Mouse (Mus musculus): ENCODE results near the gene Zfp62. TPM values are rescaled to one million over a fixed set of nuclear protein-coding genes. Genes with fewer than 3 reads are reported as not detected.
"Not testable (repeated sequence)": the region's sequence is repeated elsewhere in the genome, so short reads cannot be mapped to it uniquely, and the experiment has no call there.

Gene Zfp62
- total RNA-seq (2021) = 10 to 100 TPM; 28.2 to 35.5 TPM
- long read RNA-seq, experiment 1, full-length matches to known transcripts = 5 of 6 reads
- long read RNA-seq, experiment 1, partial matches to known transcripts = 0 of 6 reads
- long read RNA-seq, experiment 1, other reads (novel, unspliced or antisense) = 1 of 6 reads
- long read RNA-seq, experiment 2, full-length matches to known transcripts = 12 of 15 reads
- long read RNA-seq, experiment 2, partial matches to known transcripts = 0 of 15 reads
- long read RNA-seq, experiment 2, other reads (novel, unspliced or antisense) = 3 of 15 reads

DNA sequence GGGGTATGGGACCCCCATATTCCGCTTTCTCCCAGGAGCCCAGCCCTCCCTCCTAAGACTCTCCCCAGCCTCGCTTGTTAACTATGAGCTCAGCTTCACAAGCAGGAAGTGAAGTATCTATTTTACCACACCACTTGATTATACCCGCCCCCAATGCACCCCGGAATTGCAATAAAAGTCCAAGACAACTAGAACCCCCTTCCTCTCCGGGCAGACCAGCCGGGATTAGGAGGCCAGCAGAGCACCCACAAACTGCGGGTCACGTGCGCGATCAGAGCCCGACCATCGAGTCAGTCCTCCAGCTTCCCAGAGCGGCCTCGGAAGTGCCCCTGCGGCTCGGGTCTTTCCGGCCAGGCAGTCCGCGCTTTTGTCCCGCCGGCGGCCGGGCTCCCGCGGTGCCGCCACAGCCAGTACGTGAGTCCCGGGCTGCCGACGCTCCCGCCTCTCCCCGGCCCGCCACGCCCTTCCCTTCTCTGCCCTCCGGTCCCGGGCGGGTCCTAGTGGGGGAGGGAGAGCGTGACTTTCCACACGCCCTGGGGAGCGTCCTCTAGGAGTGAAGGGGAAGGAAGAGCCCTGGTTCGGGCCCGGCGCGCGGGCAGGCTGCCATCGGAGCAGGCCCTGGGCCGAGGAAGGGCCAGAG is at the start of gene Zfp62:
Gene Zfp62 (plus strand): TSS at position 164 of the 640 bp plus-strand sequence.
- peak; percentile 91 to 93 for DNase-seq (ENCODE audit: low spot score in 2 of 2)

DNA sequence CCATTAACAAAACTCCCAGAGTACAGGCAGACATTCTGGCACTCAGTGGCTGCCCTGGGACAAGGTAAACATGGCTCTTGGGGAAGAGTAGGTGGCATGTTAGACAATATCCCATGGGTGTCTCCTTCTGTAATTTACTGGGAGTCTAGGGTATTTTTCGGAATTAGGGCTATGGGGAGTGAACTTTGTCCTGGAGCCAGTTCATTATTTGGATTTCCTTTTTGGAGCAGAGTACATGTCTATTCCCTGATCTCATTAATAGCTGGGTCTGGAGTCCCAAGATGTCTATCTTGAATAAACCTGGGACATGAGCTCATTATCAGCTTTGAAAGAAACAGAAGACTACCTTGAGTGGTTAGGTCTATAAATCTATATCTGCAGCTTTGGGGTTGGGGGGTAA is 49.0 kb upstream of the Zfp62 start, which contains the start of gene Olfr1394:
Gene Olfr1394 (plus strand): TSS at position 301 of the 400 bp plus-strand sequence.
- no peak for DNase-seq (ENCODE audit: low spot score in 2 of 2)

DNA sequence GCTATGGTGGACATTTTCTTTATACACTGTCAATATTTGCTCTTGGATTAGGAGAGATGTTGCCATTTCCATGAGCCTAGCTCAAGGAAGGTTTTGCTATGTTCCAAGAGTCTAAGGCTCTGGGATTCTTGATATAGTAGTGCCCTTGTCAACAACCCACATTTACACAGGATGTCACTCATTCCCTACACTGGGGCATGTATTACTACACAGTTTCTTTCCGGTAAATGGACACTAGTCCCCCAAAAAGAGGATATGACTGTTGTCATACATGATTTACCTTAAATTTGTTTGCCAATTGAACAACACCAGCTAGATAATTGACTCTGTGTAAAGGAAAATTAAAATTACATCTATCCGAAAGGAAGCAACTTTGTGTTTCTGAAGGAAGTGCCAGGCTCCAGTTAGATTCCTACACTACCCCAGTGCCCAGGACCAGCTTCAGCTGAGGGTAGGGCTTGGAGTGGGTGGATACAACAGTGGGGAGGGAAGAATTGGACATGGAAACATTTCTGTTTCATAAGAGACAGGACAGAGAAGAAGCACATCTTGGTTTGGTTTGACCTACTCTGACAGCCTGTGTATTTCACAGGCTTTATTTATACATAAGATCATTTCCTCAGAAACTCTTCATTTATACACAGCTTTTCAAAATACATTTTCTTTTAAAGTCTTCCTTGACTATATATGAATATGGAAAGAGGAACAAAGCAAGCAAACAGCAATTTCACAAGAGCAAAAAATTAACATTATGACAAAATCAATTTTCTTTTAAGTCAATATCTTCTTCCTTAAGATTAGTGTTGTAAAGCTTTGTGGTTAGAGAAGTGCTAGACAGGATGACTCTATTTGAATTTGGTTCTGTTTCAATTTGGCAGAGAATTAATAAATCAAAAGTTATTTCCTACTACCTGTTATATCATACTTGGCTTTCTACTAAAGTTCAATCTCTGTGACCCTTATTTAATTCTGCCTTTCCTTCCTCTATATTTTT is 46.0 kb upstream of the Zfp62 start:
- DNase-seq (ENCODE audit: low spot score in 2 of 2) = no peak

DNA sequence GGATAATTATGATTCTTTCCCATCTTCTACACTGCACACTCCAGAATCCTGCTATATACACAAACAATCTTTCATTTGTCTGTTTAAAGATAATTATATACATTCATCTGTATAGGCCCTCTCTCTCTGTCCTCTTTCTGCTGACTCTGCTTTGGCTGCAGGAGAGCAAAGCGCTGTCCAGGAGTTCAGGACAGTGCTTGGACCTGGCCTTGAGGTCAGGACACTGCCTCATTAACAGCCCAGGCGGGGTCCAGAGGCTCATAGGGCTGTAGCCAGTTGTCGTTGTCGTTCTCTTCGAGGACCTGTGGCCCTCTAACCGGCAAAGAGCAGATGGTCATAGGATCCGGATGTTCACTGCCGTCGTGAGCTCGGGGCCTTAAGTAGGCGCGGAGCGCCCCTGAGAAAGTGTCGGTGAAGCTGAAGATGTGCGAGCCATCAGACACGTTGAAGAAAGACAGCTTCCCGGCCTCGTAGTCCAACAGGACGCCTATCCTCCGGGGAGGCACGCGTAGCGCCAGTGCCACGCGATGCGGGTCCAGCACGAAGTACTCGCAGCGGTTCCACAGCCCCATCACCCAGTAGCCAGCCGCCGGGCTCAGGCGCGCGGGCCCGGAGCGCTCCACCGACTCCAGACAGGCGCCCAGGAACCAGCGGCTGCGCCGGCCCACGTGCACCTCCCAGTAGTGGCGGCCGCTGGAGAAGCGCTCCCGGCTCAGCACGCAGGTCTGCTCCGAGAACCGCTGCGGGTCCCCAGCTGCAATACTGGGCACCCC is 34.1 kb upstream of the Zfp62 start:
- no peak for DNase-seq (ENCODE audit: low spot score in 2 of 2)

DNA sequence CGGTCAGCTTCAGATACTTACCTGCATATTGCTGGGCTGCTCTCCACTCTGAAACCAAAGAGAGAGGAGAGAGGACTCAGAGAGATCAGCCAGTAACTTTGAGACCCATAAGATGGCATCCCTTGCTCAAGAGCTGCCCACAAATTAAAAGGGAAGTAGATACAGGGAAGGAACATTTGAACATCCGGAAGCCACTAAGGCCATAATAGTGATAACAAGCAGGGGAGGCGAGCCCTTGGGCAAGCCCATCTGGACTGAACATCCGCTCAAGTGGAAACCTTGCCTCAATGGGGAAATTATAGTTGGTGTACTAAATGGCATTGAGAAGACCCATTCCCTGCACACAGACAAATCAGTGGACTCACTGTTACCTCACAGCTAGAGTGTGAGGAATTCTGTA is 32.5 kb upstream of the Zfp62 start:
- no peak for DNase-seq (ENCODE audit: low spot score in 2 of 2)

DNA sequence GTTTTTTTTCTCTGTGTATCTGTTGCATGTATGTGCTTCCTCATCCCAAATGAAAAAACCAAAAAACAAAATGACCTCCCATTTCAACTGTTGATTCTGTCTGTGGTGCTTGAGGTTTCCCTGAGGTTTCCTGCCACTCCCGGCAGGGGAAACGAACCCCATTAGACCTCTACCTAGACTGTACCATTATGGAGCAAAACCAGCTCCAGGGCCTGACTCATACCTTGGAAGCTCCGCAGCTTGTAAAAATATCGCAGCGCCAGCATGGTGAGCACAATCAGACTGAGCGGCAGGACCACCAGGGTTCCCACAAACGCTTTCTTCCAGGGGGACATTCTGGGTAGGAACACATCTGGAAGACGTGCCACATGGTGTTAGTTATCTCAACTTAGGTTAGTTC is 27.7 kb upstream of the Zfp62 start:
- DNase-seq (ENCODE audit: low spot score in 2 of 2) = no peak

DNA sequence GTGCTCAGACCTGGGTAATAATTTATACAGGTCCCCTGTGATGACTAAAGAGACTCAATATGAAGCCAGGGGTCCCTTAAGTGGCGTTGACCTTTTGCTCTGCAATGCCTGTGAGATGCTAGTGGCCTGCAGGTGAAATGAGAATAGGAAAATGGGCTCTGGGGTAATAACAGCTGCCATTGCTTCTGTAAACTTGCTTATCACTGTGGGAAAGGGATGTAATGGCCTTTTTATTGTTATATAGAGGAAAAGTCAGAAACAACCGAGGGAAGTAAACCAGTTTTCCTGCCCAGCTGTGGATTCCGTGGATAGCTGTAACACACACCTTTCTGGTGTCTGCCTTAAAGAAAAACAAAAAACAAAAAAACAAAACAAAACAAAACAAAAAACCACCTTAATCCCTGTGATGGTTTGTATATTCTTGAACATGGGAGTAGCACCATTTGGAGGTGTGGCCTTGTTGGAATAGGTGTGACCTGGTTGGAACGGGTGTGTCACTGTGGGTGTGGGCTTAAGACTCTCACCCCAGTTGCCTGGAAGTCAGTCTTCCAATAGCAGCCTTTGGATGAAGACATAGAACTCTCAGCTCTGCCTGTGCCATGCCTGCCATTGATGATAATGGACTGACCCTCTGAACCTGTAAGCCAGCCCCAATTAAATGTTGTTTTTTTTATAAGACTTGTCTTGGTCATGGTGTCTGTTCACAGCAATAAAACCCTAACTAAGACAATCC is 26.9 kb upstream of the Zfp62 start:
- not testable (repeated sequence) for DNase-seq (ENCODE audit: low spot score in 2 of 2)

DNA sequence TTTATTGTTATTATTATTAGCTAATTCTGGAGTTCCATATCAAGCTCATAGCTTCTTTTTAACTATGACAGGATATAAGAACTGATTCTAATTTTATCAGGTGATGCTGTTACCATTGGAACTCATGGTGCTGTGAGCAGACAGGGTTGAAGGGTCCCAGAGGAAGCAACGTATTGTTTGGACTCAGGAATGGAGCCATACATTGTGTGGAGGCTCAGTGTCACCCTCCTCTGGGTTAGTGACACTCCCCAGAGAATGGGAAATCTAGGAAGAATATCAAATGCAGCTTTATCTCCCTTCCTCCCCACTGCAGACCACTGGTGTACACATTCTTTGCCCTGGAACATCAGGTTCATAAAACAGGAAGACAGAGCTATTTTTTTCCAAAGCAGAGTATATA is 19.9 kb upstream of the Zfp62 start:
- DNase-seq (ENCODE audit: low spot score in 2 of 2) = no peak

DNA sequence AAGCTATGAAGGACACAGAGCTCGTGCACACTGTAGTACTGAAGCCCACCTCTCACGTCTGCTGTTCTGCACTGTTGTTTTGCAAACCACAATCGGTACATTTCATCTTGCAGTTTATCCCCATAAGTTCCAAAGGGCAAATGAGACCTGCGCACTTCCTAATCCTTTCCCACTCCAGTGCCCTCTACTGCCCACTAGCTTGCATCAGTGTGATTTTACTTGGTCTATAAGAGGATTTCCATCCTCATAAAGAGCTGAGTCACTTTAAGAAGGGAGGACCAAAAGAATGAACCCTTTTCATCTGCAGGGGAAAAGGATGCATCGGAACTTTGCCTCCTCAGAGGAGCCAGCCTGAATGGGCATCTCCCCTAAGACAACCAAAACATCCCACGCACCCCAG is 16.6 kb upstream of the Zfp62 start:
- no peak for DNase-seq (ENCODE audit: low spot score in 2 of 2)

DNA sequence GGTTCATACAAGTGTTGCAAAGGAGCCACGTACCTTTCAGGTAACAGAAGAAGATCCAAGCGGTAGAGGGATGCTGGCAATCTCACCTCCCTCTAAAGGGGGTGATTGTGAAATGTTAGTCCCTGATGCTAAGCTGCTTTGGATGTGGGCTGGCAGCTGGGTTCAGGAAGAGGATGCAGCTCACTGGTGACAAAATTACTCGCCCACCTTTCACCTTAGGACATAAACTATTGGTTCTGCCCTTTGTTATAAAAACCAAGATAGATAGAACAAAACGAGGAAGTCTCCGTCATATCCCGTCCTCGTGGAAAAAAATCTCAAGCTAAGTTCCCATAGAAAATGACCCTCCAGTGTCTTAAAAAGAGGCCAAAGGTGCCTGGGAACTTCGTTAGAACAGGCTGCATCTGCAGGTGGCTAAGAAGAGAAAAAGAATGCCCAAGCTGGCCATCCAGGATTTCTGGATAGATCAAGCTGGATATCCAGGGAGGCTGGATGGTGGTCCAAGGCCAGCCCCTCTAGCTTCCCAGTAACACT is 16.1 kb upstream of the Zfp62 start, which contains the start of gene Btnl9:
Gene Btnl9 (minus strand): TSS at position 205 of the 534 bp plus-strand sequence.
- no peak for DNase-seq (ENCODE audit: low spot score in 2 of 2)

DNA sequence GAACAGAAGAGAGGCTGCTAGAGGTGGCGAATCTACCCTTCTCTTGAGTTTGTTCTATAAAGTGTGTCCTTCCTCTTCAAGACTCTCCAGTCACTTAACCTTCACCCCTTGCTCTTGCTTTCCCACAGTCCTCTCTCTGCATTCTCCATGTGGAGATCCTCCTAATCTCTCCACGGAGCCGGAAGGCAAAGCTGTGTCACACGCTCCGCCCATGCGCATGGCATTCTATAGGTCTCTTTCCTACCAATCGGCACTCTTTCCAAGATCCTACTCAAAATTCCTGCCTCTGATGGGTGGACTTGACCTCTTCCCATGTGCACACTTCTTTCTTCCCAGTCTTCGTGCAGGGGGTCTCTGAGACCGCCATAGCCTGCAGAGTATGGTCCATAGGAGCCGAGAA is 15.4 kb upstream of the Zfp62 start:
- DNase-seq (ENCODE audit: low spot score in 2 of 2) = no peak

DNA sequence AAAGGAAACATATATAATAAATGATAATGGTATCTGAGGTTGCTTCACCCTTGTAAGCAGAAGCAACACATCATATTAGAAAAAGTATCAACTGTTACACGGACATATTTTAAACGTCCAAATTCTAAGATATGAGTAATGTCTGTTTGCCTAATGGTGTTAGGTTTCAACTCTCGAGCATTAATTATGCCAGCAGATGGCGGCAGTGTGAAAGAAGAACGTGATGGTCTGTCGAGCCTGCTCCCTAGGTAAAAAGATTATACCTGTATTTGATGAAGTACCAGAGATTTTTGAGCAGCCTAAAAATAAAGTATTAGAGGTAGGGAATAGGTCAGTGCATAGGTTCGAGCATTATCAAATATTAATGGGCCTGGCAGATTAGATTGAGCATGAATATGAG is 13.4 kb upstream of the Zfp62 start:
- peak; percentile 17 to 67 for DNase-seq (ENCODE audit: low spot score in 2 of 2)

DNA sequence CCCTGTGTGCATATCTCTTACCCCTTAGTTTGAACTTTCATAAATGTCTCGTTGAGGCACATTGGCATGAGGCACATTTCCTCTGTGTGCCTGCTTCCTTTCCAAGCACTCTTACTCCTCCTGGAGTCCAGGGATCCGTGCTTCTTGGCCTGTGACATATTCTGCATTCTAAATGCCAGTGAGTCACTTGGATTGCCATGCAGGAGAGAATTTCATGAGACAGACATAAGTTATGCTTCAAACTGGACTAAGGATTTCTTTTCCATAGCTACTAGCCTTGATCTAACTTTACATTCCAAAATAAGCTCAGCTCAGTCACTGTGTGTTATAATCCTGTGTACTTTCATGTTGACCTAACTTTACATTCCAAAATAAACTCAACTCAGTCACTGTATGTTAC is 12.0 kb upstream of the Zfp62 start:
- DNase-seq (ENCODE audit: low spot score in 2 of 2) = no peak

DNA sequence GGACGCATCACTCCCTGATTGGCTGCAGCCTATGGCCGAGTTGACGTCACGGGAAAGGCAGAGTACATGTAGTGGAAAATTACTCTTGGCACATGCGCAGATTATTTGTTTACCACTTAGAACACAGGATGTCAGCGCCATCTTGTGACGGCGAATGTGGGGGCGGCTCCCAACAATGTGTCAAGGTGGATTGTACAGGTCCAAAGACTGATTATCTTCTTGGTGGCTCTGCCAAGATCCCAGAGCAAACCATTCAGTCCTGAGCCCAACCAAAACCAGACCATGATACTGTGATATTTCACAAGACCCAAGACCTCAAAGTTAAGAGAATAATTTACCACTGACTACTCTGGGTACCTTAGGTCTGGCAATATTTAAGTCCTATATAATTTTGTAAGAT is 8.3 kb upstream of the Zfp62 start:
- not testable (repeated sequence) for DNase-seq (ENCODE audit: low spot score in 2 of 2)

DNA sequence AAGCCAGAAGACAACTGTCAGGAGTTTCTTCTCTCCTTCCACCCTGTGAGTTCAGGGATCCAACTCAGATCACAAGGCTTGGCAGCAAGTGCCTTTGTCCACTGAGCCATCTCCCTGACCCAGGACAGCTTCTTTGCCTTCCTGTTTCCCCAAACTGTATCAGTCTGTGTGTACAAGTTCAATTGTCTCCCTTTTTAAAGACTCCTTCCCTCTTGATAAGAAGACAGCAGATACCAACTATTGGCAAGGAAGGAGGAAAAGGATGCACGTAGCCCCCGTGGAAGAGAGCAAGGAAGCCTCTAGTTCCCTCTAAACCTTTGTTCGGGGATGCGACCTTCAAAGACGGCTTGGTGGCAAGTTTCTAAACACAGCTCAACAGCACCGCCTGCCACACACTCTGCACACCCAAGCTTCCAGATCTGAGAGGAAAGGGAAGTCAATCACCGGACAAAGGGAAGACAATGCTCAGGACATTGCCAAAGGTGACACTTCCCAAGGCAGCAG is 7.2 kb upstream of the Zfp62 start:
- no peak for DNase-seq (ENCODE audit: low spot score in 2 of 2)

DNA sequence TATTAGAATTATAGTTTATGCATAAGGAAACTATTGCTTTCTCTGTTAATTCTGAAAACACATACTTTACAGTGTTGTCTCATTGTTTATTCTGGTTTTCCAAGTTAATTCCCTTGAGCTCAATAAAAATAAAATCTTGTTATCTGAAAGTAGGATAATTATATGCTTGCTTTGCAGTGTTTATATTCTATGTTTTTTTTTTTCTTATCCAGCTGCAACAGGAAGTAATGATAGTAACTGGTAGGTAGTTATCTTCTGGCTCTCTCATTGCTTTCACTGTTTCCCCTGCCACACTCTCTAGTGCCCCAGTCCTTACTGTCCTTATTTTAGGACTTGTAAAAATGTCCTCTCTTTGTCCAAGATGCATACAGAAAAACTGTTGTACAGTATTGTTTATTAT is 2.4 kb upstream of the Zfp62 start:
- no peak for DNase-seq (ENCODE audit: low spot score in 2 of 2)

DNA sequence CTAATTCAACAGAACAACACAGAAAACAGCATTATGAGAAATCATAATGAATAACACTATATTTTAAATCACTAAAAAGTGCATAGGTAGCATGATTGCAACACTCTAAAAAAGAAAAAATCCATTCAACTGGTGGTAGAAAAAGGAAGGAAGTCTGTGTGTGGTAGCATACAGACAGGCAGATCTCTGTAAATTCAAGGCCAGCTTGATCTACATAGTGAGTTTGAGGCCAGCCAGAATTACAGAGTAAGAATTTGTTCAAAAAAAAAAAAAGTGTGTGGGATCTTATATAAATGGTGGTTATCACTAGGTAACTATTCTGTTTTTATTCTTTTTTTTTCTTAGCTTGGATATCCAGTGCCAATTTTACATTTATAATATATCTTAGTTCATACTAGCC is 1.9 kb upstream of the Zfp62 start:
- DNase-seq (ENCODE audit: low spot score in 2 of 2) = no peak

DNA sequence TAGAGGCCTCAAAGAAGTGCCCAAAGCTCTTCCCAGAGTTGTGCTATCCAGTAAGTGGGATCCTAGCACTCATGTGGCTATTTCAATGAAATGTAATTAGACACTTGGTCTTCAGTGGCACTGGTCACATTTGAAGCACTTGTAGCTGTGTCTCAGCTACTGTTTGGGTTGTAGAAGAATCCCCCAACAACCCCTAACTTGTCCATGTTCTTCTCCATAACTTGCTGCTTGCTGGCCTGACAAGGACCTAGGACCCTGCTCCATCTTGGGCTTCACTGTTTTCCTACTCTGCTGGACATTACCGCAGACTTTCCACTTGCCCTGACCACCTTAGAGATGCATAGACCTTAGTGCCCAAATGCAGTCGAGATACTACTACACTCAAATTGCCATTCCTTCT is 1.0 kb upstream of the Zfp62 start:
- no peak for DNase-seq (ENCODE audit: low spot score in 2 of 2)

DNA sequence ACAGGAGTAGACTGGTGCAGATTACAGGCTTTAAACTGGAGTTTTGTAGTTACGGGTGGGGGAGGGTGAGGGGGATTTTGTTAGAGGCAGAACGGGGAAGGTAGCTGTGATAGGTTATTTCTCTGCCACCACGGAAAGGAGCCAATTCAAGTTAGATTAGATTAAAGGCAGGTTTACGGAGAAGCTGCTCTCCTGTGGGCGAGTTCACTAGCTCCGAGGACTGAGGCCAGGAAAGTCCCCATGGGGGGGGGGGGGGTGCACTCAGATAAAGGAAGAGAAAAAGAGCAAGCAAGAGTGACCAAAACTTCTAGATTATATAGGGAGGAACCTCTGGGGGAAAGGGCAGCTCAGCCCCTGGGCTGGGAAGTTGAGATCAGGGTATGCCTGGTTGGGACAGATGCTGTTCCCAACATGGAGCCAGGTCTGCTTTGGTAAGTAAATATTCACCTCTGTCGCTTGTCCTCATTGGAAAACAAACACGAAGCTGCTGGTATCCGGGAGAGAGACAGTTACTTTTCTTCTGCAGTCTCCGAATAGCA is 500 bp upstream of the Zfp62 start:
- peak in 1 of 2 experiments; percentile 16 for DNase-seq (ENCODE audit: low spot score in 2 of 2)
